Mouse (Mus musculus) forebrain, embryonic 11.5 days (tissue): ENCODE results near the gene Zscan20. TPM values are rescaled to one million over a fixed set of nuclear protein-coding genes. Genes with fewer than 3 reads are reported as not detected.

Experiments
- ATAC-seq: fragments of 200-750 bp; cut with Nextera tagmentation; replicated peaks from 2 replicates; pipeline ENCODE4 v1.8.0; 2017; ENCODE audit warnings: moderate TSS enrichment; ENCODE audit not compliant: low FRiP score
- DNase-seq: peaks from one replicate; pipeline ENCODE4 v3.0.0-alpha.2; 2017; ENCODE audit warnings: low spot score
- H3K27ac ChIP-seq: fragments of 300-500 bp; sonication (generic); 2 replicates; pipeline ENCODE4 v1.5.1; 2014; ENCODE audit warnings: low read depth, low read length
- H3K27me3 ChIP-seq: fragments of 300-500 bp; sonication (generic); 2 replicates; pipeline ENCODE4 v1.6.1; 2014; ENCODE audit warnings: mild to moderate bottlenecking, low read length, mixed read lengths; ENCODE audit not compliant: control insufficient read depth, insufficient read depth
- H3K36me3 ChIP-seq: fragments of 300-500 bp; sonication (generic); 2 replicates; pipeline ENCODE4 v1.6.1; 2014; ENCODE audit warnings: mild to moderate bottlenecking, low read length, moderate library complexity, mixed read lengths; ENCODE audit not compliant: control insufficient read depth, insufficient read depth
- H3K4me1 ChIP-seq: fragments of 300-500 bp; sonication (generic); replicated peaks from 2 replicates; pipeline ENCODE4 v1.6.1; 2014; ENCODE audit warnings: low read length, mixed read lengths; ENCODE audit not compliant: control insufficient read depth, insufficient read depth
- H3K4me2 ChIP-seq: fragments of 300-500 bp; sonication (generic); 2 replicates; pipeline ENCODE4 v1.6.1; 2014; ENCODE audit warnings: low read depth, mild to moderate bottlenecking, low read length, moderate library complexity, mixed read lengths; ENCODE audit not compliant: severe bottlenecking
- H3K4me3 ChIP-seq: fragments of 300-500 bp; sonication (generic); 2 replicates; pipeline ENCODE4 v1.5.1; 2014; ENCODE audit warnings: low read depth, low read length
- H3K9ac ChIP-seq: fragments of 300-500 bp; sonication (generic); 2 replicates; pipeline ENCODE4 v1.6.1; 2014; ENCODE audit warnings: low read length
- H3K9me3 ChIP-seq: fragments of 300-500 bp; sonication (generic); 2 replicates; pipeline ENCODE4 v1.6.1; 2016; ENCODE audit warnings: low read length, mixed read lengths; ENCODE audit not compliant: control insufficient read depth
- WGBS: fragments of 180-500 bp; shearing (Covaris S2); extraction: QIAGEN DNeasy Blood & Tissue Kit; methylation state at CpG from one replicate; pipeline ENCODE4 v1.1.7; 2014; 5-methylcytosine and 5-hydroxymethylcytosine counted together
- polyA plus RNA-seq: library from polyadenylated mRNA; unstranded; fragments of >200 nt; fragmentation: Nextera tagmentation; extraction: Ambion mirVana; gene quantifications from 2 replicates; pipeline ENCODE4 v1.2.1, GENCODE M21; 2014

Zscan20 gene
- polyA plus RNA-seq, result 5.4 and 6.9 TPM in 2 replicates

DNA sequence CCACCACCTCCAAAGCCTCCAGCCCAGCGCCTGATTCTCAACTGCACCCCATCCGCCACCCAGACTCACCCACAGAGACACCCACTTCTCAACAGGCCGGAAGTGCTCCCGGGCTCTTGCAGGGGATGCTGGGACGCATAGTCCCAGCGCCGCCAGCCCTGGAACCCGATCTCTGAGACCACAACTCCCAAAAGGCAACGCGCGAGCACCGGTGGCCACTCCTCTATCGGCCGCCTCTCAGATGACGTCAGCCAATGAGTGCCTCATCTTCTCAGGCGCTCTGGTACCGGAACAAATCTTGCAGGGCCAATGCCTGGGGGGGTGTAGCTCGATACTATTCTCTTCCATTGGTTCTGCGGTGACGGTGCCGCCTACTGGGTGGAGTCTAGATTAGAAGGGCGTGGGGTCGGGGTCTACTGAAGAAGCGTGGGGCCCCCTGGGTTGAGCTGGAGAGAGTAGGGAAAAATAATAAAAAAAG, at the start of gene Zscan20:
Zscan20 (minus strand) TSS at position 174 of the 478 bp plus-strand sequence.
- ATAC-seq, result peak; percentile 97
- H3K36me3 ChIP-seq, result no peaks in the 10 kb centered on the region
- DNase-seq, result peak; percentile 97
- under 1% methylated on average over 24 of the region's 24 CpGs for WGBS
- H3K9ac ChIP-seq, result peak within 1 kb of the TSS; percentile 68
- H3K4me2 ChIP-seq, result peak within 1 kb of the TSS; percentile 70
- H3K9me3 ChIP-seq, result no peaks in the 10 kb centered on the region
- peak within 1 kb of the TSS; percentile 54 for H3K4me3 ChIP-seq
- H3K27ac ChIP-seq, result no peak within 1 kb of the TSS
- H3K27me3 ChIP-seq, result no peaks in the 10 kb centered on the region
- peaks cover 3% of the 10 kb centered on the region; the same call in 1 of the 2 replicates for H3K4me1 ChIP-seq

- WGBS, result 5% methylated on average over 12 of the region's 12 CpGs
- Histone ChIP-seq H3K4me2 (peak overlapping the region; percentile 94), H3K9ac (no peak overlapping the region; the same call in 1 of the 2 replicates), H3K27ac (no peak overlapping the region), H3K36me3 (no peaks in the 10 kb centered on the region), H3K4me1 (peaks cover 7% of the 10 kb centered on the region; the same call in 1 of the 2 replicates), H3K9me3 (no peaks in the 10 kb centered on the region), H3K4me3 (peak overlapping the region; percentile 69), H3K27me3 (peaks cover 5% of the 10 kb centered on the region; the same call in 1 of the 2 replicates)
- no peak for DNase-seq
- ATAC-seq, result no peak
Measured at GRCm38 (mm10) chr4:128655446-128655845, 45.5 kb upstream of the Zscan20 start.

DNA sequence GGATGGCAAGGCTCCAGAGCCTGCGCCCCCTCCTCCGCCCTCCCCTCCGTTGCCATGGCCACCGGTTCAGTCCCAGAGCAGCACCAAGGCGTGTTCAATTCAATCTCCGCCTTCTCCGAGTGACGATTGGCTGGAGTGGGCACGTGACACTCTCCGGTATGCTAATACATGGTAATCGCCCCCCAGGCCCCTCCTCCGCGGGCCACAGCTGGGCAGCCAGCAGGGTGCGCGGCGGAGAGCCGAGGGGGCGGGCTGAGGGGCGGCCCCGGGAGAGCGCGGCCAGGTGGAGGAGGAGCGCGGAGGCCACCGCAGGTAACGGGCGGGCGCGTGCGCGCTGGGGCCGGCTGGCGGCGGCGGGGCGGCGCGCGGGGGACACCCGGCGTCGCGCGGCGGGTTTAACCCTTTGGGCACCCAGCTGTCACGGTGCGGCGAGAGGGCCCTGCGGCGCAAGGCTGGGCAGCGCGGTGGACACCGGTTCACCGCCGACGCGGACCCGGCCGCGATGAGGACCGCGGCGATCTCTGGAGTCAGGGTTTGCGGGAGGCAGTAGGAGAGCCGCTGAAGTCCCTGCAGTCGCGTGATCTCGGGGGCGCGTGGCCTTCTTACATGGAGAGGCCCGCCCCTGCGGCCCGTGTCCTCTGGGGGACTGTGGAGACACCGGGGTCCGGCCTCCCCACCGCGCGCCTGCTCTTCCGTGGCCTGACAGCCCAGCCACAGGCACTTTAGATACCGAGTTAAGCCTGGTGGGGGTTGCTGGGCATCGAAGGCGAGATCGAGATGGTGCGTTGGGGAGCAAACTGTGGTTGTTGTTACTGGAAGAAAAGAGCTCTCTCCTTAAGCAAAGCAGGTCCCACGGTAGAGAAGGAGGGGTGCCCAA, 44.8 kb upstream of the Zscan20 start, which contains the start of gene Phc2:
Phc2 (plus strand) TSS at position 198 of the 877 bp plus-strand sequence.
- peak within 1 kb of the TSS; percentile 57 for H3K9ac ChIP-seq
- H3K4me2 ChIP-seq, result peak within 1 kb of the TSS; percentile 94
- H3K36me3 ChIP-seq, result no peaks in the 10 kb centered on the region
- peak within 1 kb of the TSS; percentile 69 for H3K4me3 ChIP-seq
- DNase-seq (peak; percentile 96), ATAC-seq (peak; percentile 98)
- under 1% methylated on average over 75 of the region's 85 CpGs for WGBS
- H3K9me3 ChIP-seq, result no peaks in the 10 kb centered on the region
- H3K27me3 ChIP-seq, result peaks cover 5% of the 10 kb centered on the region; the same call in 1 of the 2 replicates
- peaks cover 7% of the 10 kb centered on the region; the same call in 1 of the 2 replicates for H3K4me1 ChIP-seq
- H3K27ac ChIP-seq, result no peak within 1 kb of the TSS; the same call in 1 of the 2 replicates

DNA sequence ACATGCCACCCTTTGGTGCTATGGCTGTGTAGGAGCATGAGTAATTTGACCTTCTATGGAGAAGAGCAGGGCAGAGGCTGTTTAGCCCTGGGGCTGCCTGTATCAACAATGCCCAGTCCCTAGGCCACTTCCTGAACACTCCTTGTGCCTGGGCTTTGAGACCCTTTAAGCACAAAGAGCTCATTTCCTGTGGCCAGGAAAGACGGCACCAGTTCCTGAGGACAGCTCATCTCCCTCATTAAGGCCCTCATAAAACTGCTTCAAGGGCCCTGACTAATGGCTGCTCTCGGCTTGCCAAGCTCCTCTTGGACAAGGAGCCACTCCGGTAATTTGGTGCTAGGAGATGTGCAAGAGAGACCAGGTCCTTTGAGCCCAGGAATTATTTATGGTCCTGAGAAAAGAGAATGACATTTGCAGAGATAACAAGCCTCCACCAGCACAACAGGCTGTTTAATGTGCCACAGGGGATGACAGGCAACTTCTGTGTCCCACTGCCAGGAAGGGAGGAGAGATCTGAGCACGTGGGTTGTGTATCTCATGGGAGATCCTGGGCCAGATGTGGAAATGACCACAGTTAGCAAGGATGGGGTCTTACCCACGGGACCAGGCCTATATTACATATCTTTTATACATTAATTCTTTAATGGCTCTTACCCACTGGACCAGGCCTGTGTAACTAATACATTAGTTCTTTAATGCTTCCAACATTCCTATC, 42.8 kb upstream of the Zscan20 start:
- ATAC-seq (no peak), DNase-seq (no peak)
- no peak overlapping the region for H3K4me3 ChIP-seq
- H3K9ac ChIP-seq, result no peak overlapping the region
- 71% methylated on average over 5 of the region's 5 CpGs for WGBS
- no peaks in the 10 kb centered on the region for H3K9me3 ChIP-seq
- no peak overlapping the region for H3K27ac ChIP-seq
- H3K27me3 ChIP-seq, result peaks cover 5% of the 10 kb centered on the region; the same call in 1 of the 2 replicates
- no peaks in the 10 kb centered on the region for H3K36me3 ChIP-seq
- peaks cover 7% of the 10 kb centered on the region; the same call in 1 of the 2 replicates for H3K4me1 ChIP-seq
- no peak overlapping the region for H3K4me2 ChIP-seq

DNA sequence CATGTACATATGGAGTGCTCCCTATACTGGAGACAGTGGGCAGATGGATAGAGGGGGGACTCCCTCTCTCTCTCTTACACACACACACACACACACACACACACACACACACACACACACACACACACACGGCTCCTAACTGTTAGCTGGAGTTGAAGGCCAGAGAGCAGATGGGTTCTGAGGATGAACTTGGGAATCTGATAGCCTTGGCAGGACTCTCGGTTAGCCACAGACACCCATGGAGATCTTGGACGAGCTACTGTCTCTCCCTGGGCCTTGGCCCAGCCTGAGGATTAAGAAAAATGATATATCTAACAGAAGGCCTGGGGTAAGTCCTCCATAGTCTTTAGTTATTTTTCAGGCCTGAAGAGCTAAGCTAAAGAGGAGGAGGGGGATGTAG, 41.6 kb upstream of the Zscan20 start:
- H3K27me3 ChIP-seq, result peaks cover 1% of the 10 kb centered on the region; the same call in 1 of the 2 replicates
- peaks cover 7% of the 10 kb centered on the region; the same call in 1 of the 2 replicates for H3K4me1 ChIP-seq
- no peaks in the 10 kb centered on the region for H3K36me3 ChIP-seq
- ATAC-seq (no peak), DNase-seq (no peak)
- H3K9me3 ChIP-seq, result no peaks in the 10 kb centered on the region
- no peak overlapping the region for H3K4me2 ChIP-seq
- 64% methylated on average over 3 of the region's 3 CpGs for WGBS
- H3K27ac ChIP-seq, result no peak overlapping the region
- H3K9ac ChIP-seq, result no peak overlapping the region
- H3K4me3 ChIP-seq, result no peak overlapping the region

GRCm38 (mm10) chr4:128648567-128649255, 38.8 kb upstream of the Zscan20 start:
- no peak for DNase-seq

GRCm38 (mm10) chr4:128646762-128647161, 36.9 kb upstream of the Zscan20 start:
- 50% methylated on average over 7 of the region's 7 CpGs for WGBS
- no peak for DNase-seq
- no peaks in the 10 kb centered on the region for H3K4me1 ChIP-seq
- H3K36me3 ChIP-seq, result no peaks in the 10 kb centered on the region
- no peak overlapping the region for H3K9ac ChIP-seq
- no peak overlapping the region for H3K27ac ChIP-seq
- no peak for ATAC-seq
- no peaks in the 10 kb centered on the region for H3K9me3 ChIP-seq
- no peak overlapping the region for H3K4me3 ChIP-seq
- no peaks in the 10 kb centered on the region for H3K27me3 ChIP-seq
- H3K4me2 ChIP-seq, result no peak overlapping the region

More at GRCm38 (mm10) chr4:128648567-128649255, 38.8 kb upstream of the Zscan20 start:
- H3K4me3 ChIP-seq, result no peak overlapping the region
- no peak overlapping the region for H3K27ac ChIP-seq
- ATAC-seq, result no peak
- no peak overlapping the region for H3K4me2 ChIP-seq
- H3K9ac ChIP-seq, result no peak overlapping the region
- 69% methylated on average over 8 of the region's 8 CpGs for WGBS
- H3K27me3 ChIP-seq, result no peaks in the 10 kb centered on the region
- H3K4me1 ChIP-seq, result 0 out of 2 replicates have a peak, but pooled peaks cover 2% of the 10 kb centered on the region
- H3K9me3 ChIP-seq, result no peaks in the 10 kb centered on the region
- H3K36me3 ChIP-seq, result no peaks in the 10 kb centered on the region

GRCm38 (mm10) chr4:128645896-128646295, 36.0 kb upstream of the Zscan20 start:
- 79% methylated on average over 6 of the region's 6 CpGs for WGBS
- Histone ChIP-seq H3K4me2 (no peak overlapping the region), H3K4me1 (no peaks in the 10 kb centered on the region), H3K4me3 (no peak overlapping the region), H3K9ac (no peak overlapping the region), H3K27me3 (no peaks in the 10 kb centered on the region), H3K9me3 (no peaks in the 10 kb centered on the region), H3K27ac (no peak overlapping the region), H3K36me3 (no peaks in the 10 kb centered on the region)
- ATAC-seq, result no peak
- DNase-seq, result no peak
